Mouse (Mus musculus): Measurements from ENCODE around the gene Pdcl2.

GRCm38 (mm10) chr5:76337100-76337499, 6.1 kb upstream of the Pdcl2 start:
- TF ChIP-seq POLR2A (IDR thresholded peaks at IDR 0.05; ENCODE audit: insufficient read depth, low read length), result no peak
- no peak for TF ChIP-seq CTCF (IDR thresholded peaks at IDR 0.05; ENCODE audit: low read depth, low read length)

Measured in ES-Bruce4 (cell line).